Mouse (Mus musculus) lung, postnatal 0 days (tissue): ENCODE results near the gene Zbtb37.

Experiments
- CTCF ChIP-seq: IDR thresholded peaks from 2 replicates; pipeline ENCODE4 v1.5.1; 2016; ENCODE audit warnings: antibody characterized with exemption, mild to moderate bottlenecking
- EP300 ChIP-seq: IDR thresholded peaks from 2 replicates; pipeline ENCODE4 v1.6.1; 2016; ENCODE audit warnings: antibody characterized with exemption, mild to moderate bottlenecking, control low read depth

GRCm38 (mm10) chr1:161033856-161034434 is 704 bp downstream of the Zbtb37 start:
- TF ChIP-seq CTCF (no peak), EP300 (no peak)
